Mouse (Mus musculus) kidney, embryonic 14.5 days (tissue): ENCODE data around the gene Atxn7l1. TPM values are rescaled to one million over a fixed set of nuclear protein-coding genes. Genes with fewer than 3 reads are reported as not detected.

Experiments
- ATAC-seq: fragments of 200-750 bp; cut with Nextera tagmentation; 2 replicates; pipeline ENCODE4 v1.8.0; 2017; ENCODE audit warnings: moderate number of reproducible peaks, mild to moderate bottlenecking, moderate TSS enrichment, moderate library complexity; ENCODE audit not compliant: low FRiP score, low TSS enrichment
- H3K27ac ChIP-seq: fragments of 300-500 bp; sonication (generic); 2 replicates; pipeline ENCODE4 v1.5.1; 2014; ENCODE audit warnings: low read depth, mild to moderate bottlenecking, low read length, moderate library complexity, mixed read lengths
- H3K27me3 ChIP-seq: fragments of 300-500 bp; sonication (generic); 2 replicates; pipeline ENCODE4 v1.6.1; 2014; ENCODE audit warnings: mild to moderate bottlenecking, low read length; ENCODE audit not compliant: control insufficient read depth, insufficient read depth
- H3K36me3 ChIP-seq: fragments of 300-500 bp; sonication (generic); 2 replicates; pipeline ENCODE4 v1.6.1; 2014; ENCODE audit warnings: low read length, mixed read lengths; ENCODE audit not compliant: control insufficient read depth, insufficient read depth
- H3K4me1 ChIP-seq: fragments of 300-500 bp; sonication (generic); 2 replicates; pipeline ENCODE4 v1.6.1; 2014; ENCODE audit warnings: low read length, mixed read lengths; ENCODE audit not compliant: control insufficient read depth, insufficient read depth
- H3K4me2 ChIP-seq: fragments of 300-500 bp; sonication (generic); replicated peaks from 2 replicates; pipeline ENCODE4 v1.6.1; 2014; ENCODE audit warnings: low read depth, mild to moderate bottlenecking, low read length
- H3K4me3 ChIP-seq: fragments of 300-500 bp; sonication (generic); 2 replicates; pipeline ENCODE4 v1.5.1; 2014; ENCODE audit warnings: mild to moderate bottlenecking, low read length
- H3K9ac ChIP-seq: fragments of 300-500 bp; sonication (generic); 2 replicates; pipeline ENCODE4 v1.6.1; 2014; ENCODE audit warnings: low read depth, mild to moderate bottlenecking, low read length, moderate library complexity
- H3K9me3 ChIP-seq: fragments of 300-500 bp; sonication (generic); 2 replicates; pipeline ENCODE4 v1.6.1; 2016; ENCODE audit warnings: low read length; ENCODE audit not compliant: control insufficient read depth
- WGBS: fragments of 180-500 bp; shearing (Covaris S2); extraction: QIAGEN DNeasy Blood & Tissue Kit; methylation state at CpG from one replicate; pipeline ENCODE4 v1.1.7; 2014; 5-methylcytosine and 5-hydroxymethylcytosine counted together
- polyA plus RNA-seq: library from polyadenylated mRNA; unstranded; fragments of >200 nt; fragmentation: Nextera tagmentation; extraction: Ambion mirVana; gene quantifications from 2 replicates; pipeline ENCODE4 v1.2.1, GENCODE M21; 2014

Atxn7l1 gene
- polyA plus RNA-seq, 1 experiment from 2014 or later: 14.3 TPM

GRCm38 (mm10) chr12:33125594-33126227 lies 21.8 kb upstream of the Atxn7l1 start:
- Histone ChIP-seq H3K4me2 (no peak overlapping the region), H3K9ac (no peak overlapping the region), H3K4me3 (no peak overlapping the region), H3K36me3 (no peaks in the 10 kb centered on the region), H3K27me3 (no peaks in the 10 kb centered on the region), H3K27ac (no peak overlapping the region), H3K9me3 (no peaks in the 10 kb centered on the region), H3K4me1 (no peaks in the 10 kb centered on the region)
- WGBS: 82% methylated on average over 9 of the region's 9 CpGs
- no peak for ATAC-seq

GRCm38 (mm10) chr12:33126243-33126642 lies 21.2 kb upstream of the Atxn7l1 start:
- Histone ChIP-seq H3K9ac (no peak overlapping the region), H3K4me3 (no peak overlapping the region), H3K9me3 (no peaks in the 10 kb centered on the region), H3K36me3 (no peaks in the 10 kb centered on the region), H3K27ac (no peak overlapping the region), H3K4me1 (no peaks in the 10 kb centered on the region), H3K4me2 (no peak overlapping the region), H3K27me3 (no peaks in the 10 kb centered on the region)
- ATAC-seq: no peak

- Histone ChIP-seq H3K4me2 (no peak overlapping the region), H3K27me3 (no peaks in the 10 kb centered on the region), H3K27ac (no peak overlapping the region), H3K9me3 (no peaks in the 10 kb centered on the region), H3K4me1 (no peaks in the 10 kb centered on the region), H3K36me3 (no peaks in the 10 kb centered on the region), H3K4me3 (no peak overlapping the region), H3K9ac (no peak overlapping the region)
- WGBS: 89% methylated on average over 2 of the region's 2 CpGs
- ATAC-seq: no peak
Observed at GRCm38 (mm10) chr12:33128121-33128520, 19.4 kb upstream of the Atxn7l1 start.

- Histone ChIP-seq H3K9ac (no peak overlapping the region), H3K4me2 (no peak overlapping the region), H3K9me3 (no peaks in the 10 kb centered on the region), H3K36me3 (no peaks in the 10 kb centered on the region), H3K4me1 (no peaks in the 10 kb centered on the region), H3K27ac (no peak overlapping the region), H3K27me3 (no peaks in the 10 kb centered on the region), H3K4me3 (no peak overlapping the region)
- 68% methylated on average over 7 of the region's 7 CpGs for WGBS
- ATAC-seq: no peak
Observed at GRCm38 (mm10) chr12:33128702-33129101, 18.8 kb upstream of the Atxn7l1 start.

- WGBS: 17% methylated on average over 4 of the region's 4 CpGs
- Histone ChIP-seq H3K27me3 (no peaks in the 10 kb centered on the region), H3K4me1 (no peaks in the 10 kb centered on the region), H3K36me3 (no peaks in the 10 kb centered on the region), H3K4me3 (no peak overlapping the region), H3K9ac (no peak overlapping the region), H3K9me3 (no peaks in the 10 kb centered on the region), H3K4me2 (no peak overlapping the region), H3K27ac (no peak overlapping the region)
- ATAC-seq: no peak
Observed at GRCm38 (mm10) chr12:33129410-33129809, 18.1 kb upstream of the Atxn7l1 start.

GRCm38 (mm10) chr12:33130401-33130800 lies 17.1 kb upstream of the Atxn7l1 start:
- Histone ChIP-seq H3K36me3 (no peaks in the 10 kb centered on the region), H3K4me2 (no peak overlapping the region), H3K27me3 (no peaks in the 10 kb centered on the region), H3K27ac (no peak overlapping the region), H3K9me3 (no peaks in the 10 kb centered on the region), H3K4me1 (no peaks in the 10 kb centered on the region), H3K9ac (no peak overlapping the region), H3K4me3 (no peak overlapping the region)
- ATAC-seq: no peak
- 48% methylated on average over 8 of the region's 8 CpGs for WGBS

GRCm38 (mm10) chr12:33131796-33132195 lies 15.7 kb upstream of the Atxn7l1 start:
- ATAC-seq: no peak
- Histone ChIP-seq H3K27ac (no peak overlapping the region), H3K9me3 (no peaks in the 10 kb centered on the region), H3K4me2 (no peak overlapping the region), H3K27me3 (no peaks in the 10 kb centered on the region), H3K36me3 (no peaks in the 10 kb centered on the region), H3K9ac (no peak overlapping the region), H3K4me3 (no peak overlapping the region), H3K4me1 (no peaks in the 10 kb centered on the region)
- WGBS: 57% methylated on average over 7 of the region's 7 CpGs

- H3K4me1 ChIP-seq: no peaks in the 10 kb centered on the region
- 76% methylated on average over 1 of the region's 1 CpGs for WGBS
- no peak for ATAC-seq
- H3K9ac ChIP-seq: no peak overlapping the region
- H3K9me3 ChIP-seq: no peaks in the 10 kb centered on the region
- no peaks in the 10 kb centered on the region for H3K36me3 ChIP-seq
- H3K27ac ChIP-seq: no peak overlapping the region
- no peak overlapping the region for H3K4me2 ChIP-seq
- no peak overlapping the region for H3K4me3 ChIP-seq
- H3K27me3 ChIP-seq: no peaks in the 10 kb centered on the region
Observed at GRCm38 (mm10) chr12:33137857-33138256, 9.6 kb upstream of the Atxn7l1 start.

GRCm38 (mm10) chr12:33139083-33139482 lies 8.4 kb upstream of the Atxn7l1 start:
- Histone ChIP-seq H3K4me3 (no peak overlapping the region), H3K9ac (no peak overlapping the region), H3K27ac (no peak overlapping the region), H3K9me3 (no peaks in the 10 kb centered on the region), H3K36me3 (no peaks in the 10 kb centered on the region), H3K4me1 (no peaks in the 10 kb centered on the region), H3K4me2 (no peak overlapping the region), H3K27me3 (no peaks in the 10 kb centered on the region)
- 59% methylated on average over 3 of the region's 3 CpGs for WGBS
- peak; percentile 49; the same call in 1 of the 2 replicates for ATAC-seq
